Mouse (Mus musculus) ES-Bruce4 (cell line): Measurements from ENCODE around the gene H1f0. TPM values are rescaled to one million over a fixed set of nuclear protein-coding genes. Genes with fewer than 3 reads are reported as not detected.
A peak's percentile ranks its signal among the peaks of the same experiment; 100 is the strongest.

Experiments
- H3K27ac ChIP-seq: 2 replicates; pipeline ENCODE4 v1.5.1; 2012; ENCODE audit warnings: low read length, inconsistent platforms; ENCODE audit not compliant: insufficient read depth
- H3K27me3 ChIP-seq: 2 replicates; pipeline ENCODE4 v1.6.1; 2012; ENCODE audit warnings: mild to moderate bottlenecking, low read length, inconsistent platforms; ENCODE audit not compliant: control insufficient read depth, poor library complexity, insufficient read depth, severe bottlenecking
- H3K36me3 ChIP-seq: 2 replicates; pipeline ENCODE4 v1.6.1; 2012; ENCODE audit warnings: inconsistent platforms, mild to moderate bottlenecking, low read length, moderate library complexity; ENCODE audit not compliant: control insufficient read depth, poor library complexity, insufficient read depth, severe bottlenecking
- H3K4me1 ChIP-seq: one replicate; pipeline ENCODE4 v1.8.1; 2011; ENCODE audit warnings: low read length; ENCODE audit not compliant: control insufficient read depth, insufficient read depth
- H3K4me3 ChIP-seq: 2 replicates; pipeline ENCODE4 v1.5.1; 2011; ENCODE audit warnings: low read depth, mild to moderate bottlenecking, low read length
- H3K9ac ChIP-seq: 2 replicates; pipeline ENCODE4 v1.6.1; 2012; ENCODE audit warnings: low read depth, mild to moderate bottlenecking, inconsistent platforms; ENCODE audit not compliant: poor library complexity, severe bottlenecking
- H3K9me3 ChIP-seq: replicated peaks from 2 replicates; pipeline ENCODE4 v1.6.1; 2012; ENCODE audit warnings: mild to moderate bottlenecking, low read length, inconsistent platforms; ENCODE audit not compliant: control insufficient read depth, poor library complexity, insufficient read depth, severe bottlenecking
- CTCF ChIP-seq: IDR thresholded peaks from one replicate; pipeline ENCODE4 v1.8.1; 2011; ENCODE audit warnings: low read depth, low read length
- EP300 ChIP-seq: IDR thresholded peaks from 2 replicates; pipeline ENCODE4 v1.6.1; 2011; ENCODE audit warnings: low read depth, low read length; ENCODE audit not compliant: insufficient read depth
- POLR2A ChIP-seq: IDR thresholded peaks from one replicate; pipeline ENCODE4 v1.8.1; 2011; ENCODE audit warnings: low read length; ENCODE audit not compliant: insufficient read depth
- polyA plus RNA-seq: library from polyadenylated mRNA; stranded (reverse); fragments of >200 nt; gene quantifications from 2 replicates; pipeline ENCODE4 v1.2.4, GENCODE M21; 2011; ENCODE audit warnings: low read depth; ENCODE audit not compliant: missing spikeins, insufficient read depth, insufficient read length

H1f0 gene
- polyA plus RNA-seq: 59.8 TPM in 2 replicates

DNA sequence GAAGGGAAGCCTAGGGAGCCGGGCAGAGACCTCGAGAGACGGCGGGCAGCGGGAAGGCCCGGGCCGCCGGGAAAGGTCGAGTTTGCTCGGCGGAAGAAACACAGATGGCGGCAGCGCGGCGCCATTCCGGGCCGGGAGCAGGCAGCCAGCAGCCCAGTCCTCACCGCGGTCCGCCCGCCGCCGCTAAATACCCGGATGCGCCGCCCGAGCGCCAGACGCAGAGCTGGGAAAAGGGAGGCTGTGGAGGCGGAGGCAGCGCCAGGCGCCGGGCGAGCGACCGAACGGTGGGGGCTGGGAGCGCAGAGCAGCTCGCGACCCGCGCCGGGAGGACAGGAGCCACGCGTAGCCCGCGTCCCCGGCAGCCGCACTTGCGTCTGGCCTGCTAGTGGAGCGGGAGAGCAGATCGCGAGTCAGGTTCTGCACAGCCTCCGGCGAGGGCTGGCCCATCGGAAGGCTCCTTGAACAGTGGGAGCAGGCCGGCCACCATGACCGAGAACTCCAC is at the start of gene H1f0:
H1f0 (plus strand) TSS at position 214 of the 502 bp plus-strand sequence.
- peak within 1 kb of the TSS; percentile 97 for H3K9ac ChIP-seq
- no peaks in the 10 kb centered on the region for H3K9me3 ChIP-seq
- no peaks in the 10 kb centered on the region for H3K27me3 ChIP-seq
- H3K4me3 ChIP-seq: peak within 1 kb of the TSS; percentile 67
- no peaks in the 10 kb centered on the region for H3K36me3 ChIP-seq
- no peaks in the 10 kb centered on the region for H3K4me1 ChIP-seq
- TF ChIP-seq EP300 (0 out of 2 replicates have a peak, but pooled peaks have one; percentile 25), POLR2A (no peak)
- H3K27ac ChIP-seq: no peak within 1 kb of the TSS

- no peak for TF ChIP-seq CTCF
- no peak for TF ChIP-seq EP300
- no peak for TF ChIP-seq POLR2A
- Histone ChIP-seq H3K27me3 (no peaks in the 10 kb centered on the region), H3K27ac (no peak overlapping the region), H3K4me3 (no peak overlapping the region), H3K9me3 (no peaks in the 10 kb centered on the region), H3K9ac (no peak overlapping the region), H3K4me1 (no peaks in the 10 kb centered on the region), H3K36me3 (no peaks in the 10 kb centered on the region)
Observed at GRCm38 (mm10) chr15:78978875-78979274, 49.4 kb upstream of the H1f0 start.

DNA sequence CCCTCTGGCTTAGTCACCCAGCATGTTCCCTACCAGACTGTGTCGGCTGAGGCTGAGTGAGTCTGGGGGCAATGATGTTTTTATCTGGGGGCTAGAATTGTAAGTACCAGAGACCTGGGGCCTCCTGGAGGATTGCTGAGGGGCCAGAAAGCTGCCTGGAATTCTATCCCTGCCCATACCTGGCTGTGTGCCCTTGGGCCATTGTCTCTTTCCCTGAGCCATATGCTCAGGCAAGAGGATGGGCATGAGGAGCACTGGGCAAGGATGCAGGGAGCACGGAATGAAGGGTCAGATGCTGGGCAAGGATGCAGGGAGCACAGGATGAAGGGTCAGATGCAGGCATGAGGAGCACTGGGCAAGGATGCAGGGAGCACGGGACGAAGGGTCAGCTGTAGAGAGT is 48.2 kb upstream of the H1f0 start:
- TF ChIP-seq EP300: no peak
- no peak for TF ChIP-seq POLR2A
- TF ChIP-seq CTCF: no peak
- Histone ChIP-seq H3K9ac (no peak overlapping the region), H3K9me3 (no peaks in the 10 kb centered on the region), H3K27me3 (no peaks in the 10 kb centered on the region), H3K36me3 (no peaks in the 10 kb centered on the region), H3K4me1 (peaks cover 2% of the 10 kb centered on the region), H3K27ac (no peak overlapping the region), H3K4me3 (no peak overlapping the region)

GRCm38 (mm10) chr15:78982658-78983435 is 45.4 kb upstream of the H1f0 start:
- Histone ChIP-seq H3K4me1 (peaks cover 2% of the 10 kb centered on the region), H3K4me3 (peak overlapping the region; percentile 98), H3K9me3 (no peaks in the 10 kb centered on the region), H3K27me3 (no peaks in the 10 kb centered on the region), H3K36me3 (no peaks in the 10 kb centered on the region), H3K9ac (peak overlapping the region; percentile 93), H3K27ac (peak overlapping the region; percentile 87)
- peak; percentile 46 for TF ChIP-seq POLR2A
- TF ChIP-seq EP300: no peak

- no peaks in the 10 kb centered on the region for H3K36me3 ChIP-seq
- TF ChIP-seq POLR2A (peak; percentile 23), CTCF (no peak)
- H3K4me1 ChIP-seq: peaks cover 2% of the 10 kb centered on the region
- H3K9me3 ChIP-seq: no peaks in the 10 kb centered on the region
- H3K27me3 ChIP-seq: no peaks in the 10 kb centered on the region
- H3K9ac ChIP-seq: peak overlapping the region; percentile 93
- H3K4me3 ChIP-seq: peak overlapping the region; percentile 98
- peak overlapping the region; percentile 87 for H3K27ac ChIP-seq
Observed at GRCm38 (mm10) chr15:78983436-78984285, 44.6 kb upstream of the H1f0 start.

- no peaks in the 10 kb centered on the region for H3K36me3 ChIP-seq
- H3K9me3 ChIP-seq: no peaks in the 10 kb centered on the region
- no peak overlapping the region for H3K9ac ChIP-seq
- TF ChIP-seq POLR2A: no peak
- peaks cover 2% of the 10 kb centered on the region for H3K4me1 ChIP-seq
- H3K4me3 ChIP-seq: peak overlapping the region; percentile 98
- H3K27me3 ChIP-seq: no peaks in the 10 kb centered on the region
- peak overlapping the region; percentile 87; the same call in 1 of the 2 replicates for H3K27ac ChIP-seq
Observed at GRCm38 (mm10) chr15:78984286-78984778, 43.9 kb upstream of the H1f0 start.
